20 mouse cellular contexts compared by ENCODE assay signal in the genomic region with DNA sequence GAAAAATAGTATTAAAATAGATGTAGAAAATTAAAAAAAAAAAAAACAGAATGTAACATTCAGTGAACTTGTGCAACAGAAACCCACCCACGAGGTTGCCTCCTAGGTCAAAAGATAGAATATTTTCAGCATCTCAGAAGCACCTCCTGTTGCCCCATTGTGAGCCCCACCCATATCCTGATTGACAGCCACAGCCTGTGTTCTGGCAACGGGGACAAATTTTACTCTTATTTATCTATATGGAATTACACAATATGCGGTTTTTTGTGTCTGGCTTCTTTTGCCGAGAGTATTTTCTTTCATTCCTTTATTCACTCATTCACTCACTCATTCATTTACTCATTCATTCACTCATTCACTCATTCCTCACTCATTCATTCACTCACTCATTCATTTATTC.
"Had no signal": no experiment of that assay in that cellular context is flagged by ENCODE, and none has a peak within 500 bp of the region (broad histone marks: within the 10 kb centered on the region; RNA-seq: fewer than 3 reads in every experiment).

No protein-coding gene starts in this region.

- H3K9me3 ChIP-seq: kidney, embryonic 15.5 days; liver, embryonic 12.5 days; liver, embryonic 15.5 days; midbrain, embryonic 10.5 days; neural tube, embryonic 12.5 days; neural tube, embryonic 15.5 days; stomach, embryonic 15.5 days had no signal

- H3K4me2 ChIP-seq: kidney, embryonic 15.5 days; liver, embryonic 12.5 days; liver, embryonic 15.5 days; neural tube, embryonic 12.5 days; neural tube, embryonic 15.5 days; stomach, embryonic 15.5 days had no signal

- H3K9ac ChIP-seq: kidney, embryonic 15.5 days; liver, embryonic 12.5 days; liver, embryonic 15.5 days; neural tube, embryonic 12.5 days; neural tube, embryonic 15.5 days; stomach, embryonic 15.5 days had no signal

- H3K27ac ChIP-seq: kidney, embryonic 15.5 days; left cerebral cortex, adult 2 months; liver, embryonic 12.5 days; liver, embryonic 15.5 days; midbrain, embryonic 10.5 days; neural tube, embryonic 12.5 days; neural tube, embryonic 15.5 days; stomach, embryonic 15.5 days had no signal

- H3K4me3 ChIP-seq: kidney, embryonic 15.5 days; left cerebral cortex, adult 2 months; liver, embryonic 12.5 days; liver, embryonic 15.5 days; megakaryocyte, embryonic 14.5 days; midbrain, embryonic 10.5 days; neural tube, embryonic 12.5 days; neural tube, embryonic 15.5 days; stomach, embryonic 15.5 days had no signal

- ATAC-seq: intestine, postnatal 0 days; liver, embryonic 12.5 days had no signal

- H3K36me3 ChIP-seq: kidney, embryonic 15.5 days; liver, embryonic 12.5 days; liver, embryonic 15.5 days; midbrain, embryonic 10.5 days; neural tube, embryonic 12.5 days; neural tube, embryonic 15.5 days; stomach, embryonic 15.5 days had no signal

- H3K4me1 ChIP-seq: kidney, embryonic 15.5 days; liver, embryonic 12.5 days; liver, embryonic 15.5 days; megakaryocyte, embryonic 14.5 days; neural tube, embryonic 12.5 days; stomach, embryonic 15.5 days had no signal

- DNase-seq: kidney, adult 2 months; kidney, postnatal 10 days; kidney, postnatal 36 days; layer of hippocampus, postnatal 36 days; lung, adult 2 months; midbrain, embryonic 14.5 days; right cerebral cortex, adult 18-20 months; right cerebral cortex, postnatal 14 days; right cerebral cortex, postnatal 4 days; thymus, postnatal 25 days had no signal

- H3K27me3 ChIP-seq: kidney, embryonic 15.5 days; liver, embryonic 15.5 days; megakaryocyte, embryonic 14.5 days; neural tube, embryonic 12.5 days; stomach, embryonic 15.5 days had no signal
